Mouse (Mus musculus): ENCODE results near the gene Cttnbp2nl.

The Cttnbp2nl gene

DNA sequence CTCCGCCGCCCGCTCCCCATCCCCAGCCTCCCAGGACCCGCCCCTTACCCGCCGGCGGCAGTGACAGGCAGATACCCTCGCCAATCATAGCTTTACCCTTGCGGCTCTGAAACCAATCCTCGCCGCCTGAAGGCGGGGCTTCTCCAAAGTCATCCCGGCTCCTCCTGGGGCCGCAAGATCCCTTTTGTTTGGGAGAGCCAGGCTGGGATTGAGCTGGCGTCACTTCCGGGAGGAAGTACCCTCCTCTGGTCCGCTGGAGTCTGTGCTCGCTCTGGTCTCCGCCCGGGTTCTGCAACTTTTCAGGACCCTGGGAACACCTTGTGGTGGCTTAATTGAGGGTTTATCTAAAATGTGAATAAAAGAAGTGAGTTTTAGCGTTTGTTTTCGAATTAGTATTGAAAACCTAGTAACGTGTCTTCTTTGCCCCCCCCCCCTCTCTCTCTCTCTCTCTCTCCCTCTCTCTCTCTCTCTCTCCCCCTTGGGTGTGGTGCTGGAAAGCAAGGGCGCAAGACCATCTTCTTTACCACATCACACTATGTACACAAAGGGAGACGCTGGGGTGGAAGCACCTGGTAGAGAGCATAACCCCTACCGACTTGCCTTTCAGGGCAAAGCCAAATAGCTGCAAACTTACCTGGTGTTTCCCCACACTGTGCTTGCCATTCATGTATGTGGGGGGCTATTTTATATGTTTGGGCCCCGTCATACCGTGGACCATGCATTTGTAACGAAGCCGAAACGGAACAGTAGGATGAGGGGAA, at the start of gene Cttnbp2nl:
Gene Cttnbp2nl (minus strand): TSS at position 210 of the 761 bp plus-strand sequence.
- peak; percentile 99 to 100 for DNase-seq

DNA sequence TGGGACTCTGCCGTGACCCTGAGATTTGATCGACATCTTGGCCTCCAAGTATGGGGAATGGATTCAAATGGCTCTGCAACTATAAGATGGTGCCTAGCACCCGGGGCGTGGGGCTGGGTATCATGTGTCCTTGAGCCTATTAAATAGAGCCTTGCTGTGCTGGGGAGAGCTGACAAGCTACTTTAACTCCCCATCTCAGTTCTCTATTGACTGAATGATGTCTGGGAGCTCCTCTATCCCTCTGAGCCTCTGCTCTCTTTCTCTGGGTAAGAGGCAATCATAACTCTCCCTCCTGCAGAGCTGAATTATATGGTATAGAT, 47.3 kb upstream of the Cttnbp2nl start:
- no peak for DNase-seq

DNA sequence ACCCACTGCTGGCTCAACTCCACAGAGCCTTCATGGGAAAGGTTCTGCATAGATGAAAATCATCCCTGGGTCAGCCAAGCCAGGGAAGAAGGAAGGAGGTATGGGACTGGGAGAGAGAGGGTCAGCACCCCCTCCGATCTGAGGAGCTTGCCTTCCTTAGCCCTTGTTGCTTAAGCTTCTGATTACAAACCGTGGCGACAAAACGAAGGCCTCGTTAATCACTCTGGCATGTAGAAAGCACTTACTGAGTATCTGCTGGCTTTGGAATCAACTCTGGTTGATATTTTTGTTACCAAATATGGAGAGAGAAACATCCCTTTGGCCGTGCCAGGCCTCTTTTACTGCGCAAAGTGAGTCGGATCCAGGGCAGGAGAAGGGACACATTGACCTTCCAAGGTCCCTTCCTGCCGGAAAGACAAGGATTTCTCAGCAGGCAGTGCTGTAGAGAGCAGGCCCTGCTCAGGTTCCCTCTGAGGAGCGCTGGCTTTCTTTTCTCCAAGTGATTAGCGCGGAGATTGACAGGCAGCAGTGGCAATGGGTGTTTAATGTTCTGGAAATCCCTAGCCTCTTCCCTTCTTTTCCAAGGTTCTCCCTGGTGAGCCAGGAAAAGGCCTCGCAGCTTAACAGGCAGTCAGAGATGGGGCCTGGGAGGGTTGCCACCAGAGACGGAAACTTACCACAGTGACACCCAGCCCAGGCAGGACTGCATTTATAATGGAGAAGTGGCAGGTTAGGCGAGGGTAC, 46.8 kb upstream of the Cttnbp2nl start:
- DNase-seq, result no peak

DNA sequence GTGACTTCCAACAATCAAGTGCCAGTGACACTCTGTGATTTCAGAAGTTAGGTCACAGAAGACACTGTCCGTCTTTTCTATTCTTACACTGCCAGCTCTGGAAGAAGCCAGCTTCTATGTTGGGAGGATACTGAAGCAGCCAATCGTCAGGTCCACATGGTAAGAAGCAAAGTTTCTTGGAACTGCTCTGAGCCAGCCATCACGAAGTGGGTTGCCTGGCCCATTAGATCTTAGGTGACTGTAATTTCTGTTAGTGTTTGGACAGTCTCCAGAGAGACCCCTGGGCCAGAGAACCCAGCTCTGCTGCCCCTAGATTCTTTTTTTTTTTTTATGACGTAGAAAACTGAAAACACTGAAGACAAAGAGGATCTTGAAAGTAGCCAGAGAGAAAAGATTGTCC, 44.6 kb upstream of the Cttnbp2nl start:
- DNase-seq, result no peak

DNA sequence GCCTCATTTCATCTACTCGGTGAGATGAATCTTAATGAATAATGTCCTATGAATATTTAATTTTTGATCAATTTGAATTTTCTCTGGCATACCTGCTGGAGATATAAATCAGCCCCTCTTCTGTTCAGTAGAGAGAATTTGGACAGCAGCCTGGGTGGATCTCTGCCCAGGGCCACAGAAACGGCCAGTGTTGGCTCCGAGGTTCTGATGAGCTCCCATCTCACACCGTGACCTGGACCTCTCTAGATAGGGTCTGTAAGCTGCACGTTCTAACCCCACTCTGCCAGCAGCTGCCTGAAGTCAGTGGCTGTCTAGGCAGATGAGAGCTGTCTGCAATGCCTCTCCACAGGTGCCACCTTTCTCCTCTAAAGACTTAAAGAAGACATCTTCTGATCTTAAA, 42.1 kb upstream of the Cttnbp2nl start:
- no peak for DNase-seq

DNA sequence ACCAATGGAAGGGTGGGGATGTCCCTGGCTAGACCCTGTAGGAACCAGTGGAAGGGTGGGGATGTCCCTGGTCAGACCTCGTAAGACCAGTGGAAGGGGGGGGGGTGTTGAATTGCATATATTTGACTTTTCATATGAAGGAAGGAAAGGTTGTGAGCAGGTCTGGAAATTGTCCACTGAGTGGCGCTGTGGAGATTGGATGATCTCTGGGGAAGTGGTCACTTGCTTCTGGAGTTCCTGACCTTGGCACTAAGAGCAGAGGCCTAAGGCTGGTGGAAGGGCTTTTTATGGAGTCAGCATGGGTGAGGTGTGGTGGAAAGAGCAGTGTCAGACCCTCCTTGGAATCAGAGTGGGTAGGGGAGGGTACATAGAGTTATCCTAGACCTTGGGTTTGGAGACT, 41.5 kb upstream of the Cttnbp2nl start:
- DNase-seq, result no peak

DNA sequence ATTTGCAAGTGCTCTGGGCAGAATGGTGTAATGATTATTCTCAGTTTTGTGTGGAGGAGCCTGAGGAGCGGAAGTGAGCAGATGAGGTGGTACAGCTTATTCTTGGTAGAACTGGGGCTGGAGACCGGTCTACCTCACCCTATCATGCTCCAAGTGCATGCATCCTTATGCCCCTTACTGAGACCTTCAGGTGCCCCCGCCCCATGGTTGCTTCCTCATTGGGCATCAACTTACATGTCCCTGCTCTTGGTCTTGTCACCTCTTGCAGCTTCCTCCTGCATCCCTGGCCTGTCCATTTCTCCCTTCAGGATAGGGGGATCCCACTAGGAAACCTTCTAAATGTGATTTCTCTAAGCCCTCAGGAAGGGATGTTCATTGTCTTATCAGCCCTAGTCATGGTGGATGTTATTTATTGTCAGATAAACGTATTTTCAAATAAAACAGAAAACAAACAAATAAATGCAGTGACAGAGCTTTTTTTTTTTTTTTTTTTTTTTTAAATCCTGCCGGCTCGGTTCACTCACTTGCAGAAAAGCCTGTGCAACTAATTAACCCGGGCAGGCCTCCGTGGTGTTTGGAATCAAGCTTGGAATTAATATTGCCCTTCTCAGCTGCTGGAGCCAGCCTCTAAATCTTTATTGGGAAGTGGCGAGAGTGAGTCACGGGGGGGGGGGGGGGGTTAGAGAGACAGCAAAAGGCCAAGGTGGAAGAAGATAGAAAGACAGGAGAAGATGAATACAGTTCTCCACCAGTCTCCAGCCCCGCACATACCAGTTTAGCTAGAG, 40.0 kb upstream of the Cttnbp2nl start:
- peak; percentile 32 to 48 for DNase-seq

DNA sequence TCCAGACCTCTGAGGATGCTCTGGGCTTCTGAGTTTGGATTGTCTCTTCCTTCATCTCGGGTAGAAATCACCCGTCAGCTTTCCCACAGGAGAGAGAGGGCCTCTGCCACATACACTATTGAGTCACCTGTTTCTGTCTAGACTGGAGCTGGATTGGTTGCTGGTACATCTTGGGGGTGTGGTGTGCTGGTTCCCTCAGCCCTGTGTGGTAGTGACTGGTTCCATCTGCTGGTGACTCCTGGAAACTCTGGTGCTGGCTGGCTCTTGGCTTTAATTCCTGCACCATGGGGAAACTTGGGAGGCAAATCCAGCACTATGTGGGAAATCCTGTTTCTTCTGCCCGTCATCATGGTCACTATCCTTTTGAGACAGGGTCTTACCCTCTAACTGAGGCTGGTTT, 38.0 kb upstream of the Cttnbp2nl start:
- DNase-seq, result peak; percentile 58 to 71

DNA sequence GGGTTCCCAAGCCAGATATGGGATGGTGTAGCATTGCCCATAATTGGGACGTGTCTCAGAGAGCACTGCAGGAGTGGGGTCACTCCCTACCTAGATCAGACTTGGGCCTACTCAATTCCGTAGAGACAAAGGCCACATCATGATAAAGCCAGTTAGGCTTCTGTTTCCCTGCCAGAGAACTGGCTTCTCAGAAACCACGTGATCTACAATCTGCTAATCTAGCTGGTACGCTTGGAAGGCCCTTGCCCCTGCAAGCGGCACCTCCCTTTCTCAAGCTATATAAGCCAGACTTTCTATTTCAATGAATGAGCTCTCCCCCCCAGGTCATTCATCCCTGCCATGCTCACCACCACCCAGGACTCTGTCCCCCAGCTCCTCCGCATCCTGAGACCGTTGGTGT, 37.2 kb upstream of the Cttnbp2nl start:
- DNase-seq, result no peak

DNA sequence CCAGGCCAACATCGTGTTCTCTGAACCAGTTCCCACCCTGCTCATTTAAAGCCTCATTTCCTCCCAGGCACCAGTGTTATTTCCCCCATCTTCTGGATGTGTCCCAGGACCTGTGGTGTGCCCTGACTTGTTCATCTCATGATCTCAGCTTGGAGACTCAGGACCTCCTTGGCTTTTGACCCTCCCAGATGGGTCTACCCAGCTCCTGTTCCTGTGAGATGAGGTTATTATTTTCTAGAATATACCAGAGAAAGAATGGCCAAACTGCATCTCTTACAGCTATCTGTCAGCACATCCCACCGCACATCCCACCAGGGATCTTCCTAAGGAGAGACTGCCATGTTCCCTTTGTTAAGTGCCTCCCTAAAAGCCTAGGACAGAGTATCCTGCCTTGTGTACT, 35.7 kb upstream of the Cttnbp2nl start:
- no peak for DNase-seq

DNA sequence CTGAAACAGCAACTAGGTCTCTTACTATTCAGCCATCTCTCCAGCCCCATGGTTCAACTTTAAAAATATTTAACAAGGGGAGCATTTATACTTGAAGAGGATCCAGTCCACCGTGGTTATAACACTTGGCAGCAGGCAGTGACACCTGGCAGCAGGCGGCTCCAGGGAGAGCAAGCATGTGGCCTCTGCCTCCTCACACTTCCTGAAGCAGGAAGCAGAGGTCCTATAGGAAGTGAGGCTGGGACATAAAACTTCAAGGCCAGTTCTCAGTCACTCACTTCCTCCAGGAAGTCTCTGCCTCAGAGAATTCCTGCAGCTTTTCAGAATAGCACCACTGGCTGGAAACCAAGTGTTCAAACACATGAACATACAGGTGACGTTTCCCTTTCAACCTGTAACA, 34.4 kb upstream of the Cttnbp2nl start:
- DNase-seq, result peak; percentile 36 to 78

DNA sequence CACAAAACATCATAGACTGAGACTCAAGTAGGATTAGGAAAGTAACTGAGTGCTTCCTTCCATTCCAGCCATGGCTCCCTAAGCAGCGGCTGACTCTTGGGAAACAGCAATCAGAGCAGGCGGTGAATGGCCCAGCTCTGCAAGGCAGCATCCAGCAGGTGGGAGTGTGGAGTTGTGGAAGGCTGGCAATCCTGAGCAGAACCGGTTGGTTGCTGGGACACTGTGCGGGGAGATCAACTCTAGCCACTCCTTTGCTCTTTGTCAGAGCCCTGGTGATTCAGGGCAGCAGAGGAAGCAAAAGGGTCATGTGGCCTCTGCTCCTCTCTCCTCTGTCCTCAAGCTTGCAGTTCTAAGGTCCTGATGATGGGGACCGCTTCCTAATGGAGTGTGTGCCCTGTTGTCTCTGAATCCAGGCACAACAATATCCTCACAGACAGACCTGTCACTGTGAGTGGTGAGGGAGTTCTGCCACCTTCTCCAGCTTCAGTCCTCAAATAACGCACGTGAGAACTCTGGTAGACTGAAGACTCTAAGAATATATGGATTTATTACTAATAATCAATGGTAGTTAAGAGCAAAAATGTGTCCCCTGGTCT, 25.4 kb upstream of the Cttnbp2nl start:
- DNase-seq, result peak; percentile 80 to 81

DNA sequence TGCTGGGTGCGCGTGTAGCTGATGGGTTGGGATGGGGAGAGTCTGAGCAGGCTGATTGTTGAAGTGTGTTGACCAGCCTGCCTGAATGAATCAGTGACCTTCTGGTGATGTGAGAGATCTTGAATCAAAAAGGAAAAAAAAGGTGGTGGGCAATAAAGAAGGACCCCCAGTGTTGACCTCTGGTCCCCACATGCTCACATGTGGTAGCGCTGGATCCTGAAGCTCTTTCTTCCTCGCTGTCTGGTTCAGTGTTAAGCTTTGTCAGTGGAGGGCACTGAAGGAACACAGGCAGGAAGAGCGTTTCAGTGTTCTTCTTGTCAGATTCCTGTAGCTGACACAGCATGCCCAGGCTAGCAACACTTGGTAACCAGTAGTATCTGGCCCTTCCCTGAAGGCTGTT, 22.9 kb upstream of the Cttnbp2nl start:
- DNase-seq, result no peak

DNA sequence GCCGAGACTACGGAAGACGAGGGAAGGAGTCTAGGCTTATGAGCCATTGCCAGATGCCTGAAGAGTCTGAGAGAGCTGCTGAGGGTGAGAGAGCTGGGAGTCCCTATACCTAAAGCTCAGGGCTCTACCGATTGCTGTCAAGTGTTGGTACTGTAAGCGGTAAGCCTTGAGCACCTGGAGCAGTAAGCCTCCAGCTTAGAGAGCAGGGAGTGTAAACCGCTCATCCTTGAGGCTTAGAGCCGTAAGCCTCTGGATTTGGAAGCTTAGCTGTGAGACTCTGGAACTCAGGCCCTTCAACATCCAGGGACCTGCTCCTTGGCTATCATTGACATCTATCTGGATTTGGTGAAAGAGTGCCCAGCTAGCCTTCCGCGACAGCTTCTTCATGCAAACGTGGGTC, 19.6 kb upstream of the Cttnbp2nl start:
- DNase-seq, result no peak

DNA sequence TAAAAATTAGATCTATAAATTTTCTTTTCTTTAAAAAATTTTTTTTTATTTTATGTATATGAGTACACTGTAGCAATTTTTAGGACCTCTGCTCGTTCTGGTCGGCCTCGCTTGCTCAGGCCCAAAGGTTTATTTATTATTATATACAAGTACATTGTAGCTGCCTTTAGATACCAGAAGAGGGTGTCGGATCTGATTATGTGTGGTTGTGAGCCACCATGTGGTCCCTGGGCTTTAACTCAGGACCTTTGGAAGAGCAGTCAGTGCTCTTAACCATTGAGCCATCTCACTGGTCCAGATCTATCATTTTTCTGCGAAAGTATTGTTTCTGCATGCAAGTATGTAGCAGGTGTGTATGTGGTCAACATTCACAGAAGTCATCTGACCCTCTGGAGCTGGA, 18.3 kb upstream of the Cttnbp2nl start:
- DNase-seq, result no peak

DNA sequence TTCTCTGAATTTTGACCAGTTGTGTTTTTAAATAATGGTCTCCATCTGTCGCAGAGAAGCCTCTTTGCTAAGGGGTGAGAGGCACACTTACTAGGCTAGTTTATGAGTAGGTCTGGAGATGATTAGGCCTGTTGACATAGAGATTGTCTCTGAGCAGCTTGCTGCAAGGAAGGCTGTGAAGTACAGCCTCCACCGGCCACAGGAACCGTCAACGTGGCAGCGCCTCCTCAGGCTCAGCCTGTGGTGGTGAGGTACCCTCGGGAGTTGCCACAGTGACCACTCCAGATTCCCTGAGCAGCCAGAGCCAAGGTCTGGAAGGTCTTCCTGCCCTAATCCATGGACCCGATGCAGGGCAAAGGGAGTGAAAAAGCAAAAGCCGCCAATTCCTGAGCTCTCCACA, 17.6 kb upstream of the Cttnbp2nl start:
- no peak for DNase-seq

DNA sequence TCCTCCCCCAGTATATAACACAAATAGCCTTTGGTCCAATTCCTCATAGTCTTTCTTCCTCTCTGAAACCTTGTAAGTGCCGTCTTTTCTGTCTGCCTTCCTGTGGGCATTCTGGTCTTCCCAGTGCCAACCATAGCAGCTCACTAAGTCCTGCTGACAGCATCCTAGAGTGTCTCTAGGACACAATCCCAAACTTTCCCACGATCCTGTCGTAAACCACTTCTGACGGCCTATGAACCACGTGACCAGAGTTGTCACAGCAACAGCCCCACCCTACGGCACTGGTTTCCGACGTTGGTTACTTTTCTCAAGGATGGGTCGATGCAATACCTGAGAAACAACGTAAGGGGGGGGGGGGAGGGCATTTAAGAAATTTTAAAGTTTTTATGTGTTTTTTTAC, 13.6 kb upstream of the Cttnbp2nl start, which contains the start of gene 4930564D02Rik:
Gene 4930564D02Rik (plus strand): TSS at position 301 of the 400 bp plus-strand sequence.
- DNase-seq, result no peak

DNA sequence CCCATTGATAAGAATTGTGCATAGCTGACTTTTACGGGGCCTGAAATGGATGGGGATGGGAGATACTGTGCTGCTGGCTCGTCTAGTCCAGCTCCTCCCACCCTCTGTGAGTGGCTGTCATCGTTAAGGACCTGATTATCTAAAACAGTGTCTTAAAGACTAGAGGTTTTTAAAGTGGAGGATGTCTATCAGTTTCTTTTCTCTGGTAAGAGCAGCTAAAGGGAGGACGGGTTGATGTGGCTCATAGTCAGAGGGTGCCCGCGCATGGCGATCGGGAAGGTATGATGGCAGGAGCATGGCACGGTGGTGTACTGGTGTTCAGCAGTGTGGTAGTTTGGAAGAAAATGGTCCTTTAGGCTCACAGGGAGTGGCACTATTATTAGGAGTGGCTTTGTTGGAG, 9.7 kb upstream of the Cttnbp2nl start:
- DNase-seq, result no peak

DNA sequence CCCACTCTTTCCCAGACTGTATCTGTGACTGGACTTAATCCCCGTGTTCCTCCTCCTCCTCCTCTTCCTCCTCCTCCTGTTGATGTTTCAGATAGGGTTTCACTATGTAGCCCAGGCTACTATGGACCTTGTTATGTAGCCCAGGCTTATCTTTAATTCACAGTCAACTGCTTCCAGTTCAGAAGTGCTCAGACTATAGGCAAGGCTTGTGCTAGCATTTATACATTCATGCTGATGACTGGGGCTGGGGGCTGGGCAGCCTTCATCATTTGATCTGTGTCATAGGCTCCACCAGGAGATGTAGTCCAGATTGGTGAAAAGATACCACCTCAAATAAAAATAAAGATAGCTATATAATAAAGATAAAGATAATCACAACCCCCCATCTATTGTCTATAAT, 9.0 kb upstream of the Cttnbp2nl start:
- no peak for DNase-seq

DNA sequence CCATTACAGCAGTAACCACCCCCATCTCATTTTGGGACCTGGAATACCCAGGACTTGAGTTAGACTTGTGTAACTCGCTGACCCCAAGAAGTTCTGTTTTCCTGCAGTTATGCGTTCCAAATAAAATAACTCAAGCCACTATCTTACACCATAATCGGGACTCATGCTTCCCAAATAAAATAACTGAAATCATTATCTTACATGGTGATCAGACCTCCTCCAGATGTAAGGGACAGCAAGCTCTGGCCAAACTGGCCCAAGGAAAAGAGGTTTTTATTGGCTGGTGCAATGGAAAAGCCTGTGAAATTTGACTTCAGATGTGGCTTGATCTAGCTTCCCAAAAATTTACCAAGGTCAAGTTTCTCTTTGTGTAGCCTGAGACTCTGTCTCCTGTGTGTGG, 8.6 kb upstream of the Cttnbp2nl start:
- no peak for DNase-seq

DNA sequence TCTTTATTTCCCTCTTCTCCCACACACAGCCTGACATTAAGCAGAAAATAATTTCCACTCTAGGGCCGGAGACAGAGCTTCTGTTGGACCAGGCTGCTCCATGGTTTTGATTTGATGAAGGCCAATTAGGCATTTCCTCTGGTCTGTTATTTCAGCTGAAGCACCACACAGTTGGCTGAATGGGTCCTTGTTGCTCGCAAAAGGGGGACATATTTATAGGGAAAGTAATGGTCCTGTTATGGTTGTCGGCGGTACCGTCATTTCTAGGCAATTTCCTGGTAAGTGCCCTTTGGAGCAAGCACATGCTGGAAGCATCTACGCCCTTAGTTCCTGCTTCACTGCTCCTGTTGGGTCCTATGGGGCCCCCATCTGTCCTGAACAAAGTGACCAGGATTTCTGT, 8.0 kb upstream of the Cttnbp2nl start:
- DNase-seq, result no peak

DNA sequence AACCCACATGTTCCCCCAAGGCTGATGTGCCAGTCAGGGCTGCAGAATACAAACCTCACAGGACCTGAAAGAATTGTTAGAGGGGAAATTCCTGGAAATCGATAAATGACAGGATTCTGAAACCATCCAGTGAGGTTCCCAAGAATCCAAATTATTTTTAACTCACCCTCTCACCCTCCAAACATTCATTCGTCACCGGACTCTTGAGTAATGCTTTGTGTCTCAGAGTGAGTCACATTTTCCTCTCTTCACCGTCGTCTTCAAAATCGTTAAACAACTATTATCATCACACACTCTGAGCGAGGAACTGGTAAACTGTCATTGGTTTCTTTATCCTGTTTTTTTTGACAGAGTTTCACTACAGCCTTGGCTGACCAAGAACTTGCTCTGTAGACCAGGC, 7.0 kb upstream of the Cttnbp2nl start:
- no peak for DNase-seq
